Mouse (Mus musculus): ENCODE data around the gene Podxl2.

- peak; percentile 97 for TF ChIP-seq CTCF (conservative IDR thresholded peaks at IDR 0.05; ENCODE audit: insufficient read depth, insufficient read length, low read depth, low read length)
- no peak for TF ChIP-seq POLR2A (IDR thresholded peaks at IDR 0.05; ENCODE audit: low read depth, low read length)
These were observed 31.7 kb upstream of the Podxl2 start for GRCm38 (mm10) chr6:88906369-88907108.

Measured in kidney, adult 2 months (tissue).